Mouse (Mus musculus): Measurements from ENCODE around the gene Guca1b.

- TF ChIP-seq CTCF (IDR thresholded peaks at IDR 0.05; ENCODE audit: low read depth) (no peak), EP300 (optimal IDR thresholded peaks at IDR 0.05) (no peak)
These were observed 3.3 kb upstream of the Guca1b start for GRCm38 (mm10) chr17:47381917-47382316.

Data from stomach, postnatal 0 days (tissue).